Mouse (Mus musculus) CH12.LX (cell line): ENCODE data around the gene Rmi1.

Experiments used
- CHD2 ChIP-seq: IDR thresholded peaks from 2 replicates; pipeline ENCODE4 v1.6.1; 2011; ENCODE audit warnings: low read length, improper control_type of control experiment
- CTCF ChIP-seq, 2 experiments: IDR thresholded peaks in 1 of 2; conservative IDR thresholded peaks in 1 of 2; 2 replicates each; pipeline ENCODE4 v1.5.1; 2011 to 2012; ENCODE audit warnings: low read depth in 2 of 2, low read length in 2 of 2, improper control_type of control experiment in 1 of 2, inconsistent platforms in 1 of 2, mild to moderate bottlenecking in 1 of 2, moderate library complexity in 1 of 2
- ETS1 ChIP-seq: conservative IDR thresholded peaks from 2 replicates; pipeline ENCODE4 v1.6.1; 2012; ENCODE audit warnings: low read depth, mild to moderate bottlenecking, inconsistent platforms, low read length, improper control_type of control experiment, moderate library complexity
- GABPA ChIP-seq: IDR thresholded peaks from 2 replicates; pipeline ENCODE4 v1.6.1; 2012; ENCODE audit warnings: low read depth, low read length, improper control_type of control experiment, inconsistent platforms; ENCODE audit not compliant: insufficient replicate concordance
- HCFC1 ChIP-seq: IDR thresholded peaks from 2 replicates; pipeline ENCODE4 v1.6.1; 2012; ENCODE audit warnings: low read depth, mild to moderate bottlenecking, inconsistent platforms, low read length, improper control_type of control experiment
- KAT2A ChIP-seq: IDR thresholded peaks from 2 replicates; pipeline ENCODE4 v1.6.1; 2012; ENCODE audit warnings: low read length, improper control_type of control experiment, inconsistent platforms; ENCODE audit not compliant: insufficient replicate concordance
- MAX ChIP-seq: IDR thresholded peaks from 2 replicates; pipeline ENCODE4 v1.6.1; 2011; ENCODE audit warnings: low read length, improper control_type of control experiment
- MAZ ChIP-seq: IDR thresholded peaks from 2 replicates; pipeline ENCODE4 v1.6.1; 2012; ENCODE audit warnings: low read depth, mild to moderate bottlenecking, inconsistent platforms, low read length, improper control_type of control experiment, moderate library complexity
- MYC ChIP-seq: IDR thresholded peaks from 2 replicates; pipeline ENCODE4 v1.6.1; 2011; ENCODE audit warnings: low read depth, mild to moderate bottlenecking, improper control_type of control experiment, low read length
- POLR2A ChIP-seq: IDR thresholded peaks from 2 replicates; pipeline ENCODE4 v1.6.1; 2011; ENCODE audit warnings: low read depth, mild to moderate bottlenecking, improper control_type of control experiment, low read length
- RCOR1 ChIP-seq: conservative IDR thresholded peaks from 2 replicates; pipeline ENCODE4 v1.6.1; 2012; ENCODE audit warnings: low read depth, mild to moderate bottlenecking, inconsistent platforms, low read length, improper control_type of control experiment
- TBP ChIP-seq: conservative IDR thresholded peaks from 2 replicates; pipeline ENCODE4 v1.6.1; 2011; ENCODE audit warnings: low read depth, low read length, improper control_type of control experiment
- UBTF ChIP-seq: IDR thresholded peaks from 2 replicates; pipeline ENCODE4 v1.6.1; 2012; ENCODE audit warnings: low read depth, mild to moderate bottlenecking, inconsistent platforms, low read length, improper control_type of control experiment, moderate library complexity

DNA sequence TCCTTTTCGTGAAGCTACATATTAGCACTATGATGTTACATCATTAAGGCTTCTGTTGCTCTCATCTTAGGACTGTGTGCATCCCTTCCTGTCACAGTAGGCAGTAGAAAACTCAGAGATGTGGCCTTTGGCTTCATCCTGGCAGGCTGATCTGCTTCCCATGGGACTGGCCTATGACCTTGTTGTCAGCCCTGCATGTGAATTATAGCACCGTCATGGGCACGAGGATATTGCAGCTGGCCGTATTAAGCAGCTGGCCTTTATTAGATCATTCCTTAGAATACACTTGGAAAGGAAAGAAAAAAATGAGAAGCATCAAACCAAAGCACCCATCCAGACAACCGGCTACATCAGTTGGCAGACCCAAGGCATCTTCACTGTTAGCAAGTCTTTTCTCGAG is 13.3 kb downstream of the Rmi1 start:
- TF ChIP-seq MAZ (no peak), MAX (no peak), TBP (no peak), CTCF (conservative IDR thresholded peaks at IDR 0.05 in 1 of 2, IDR thresholded peaks at IDR 0.05 in 1 of 2; ENCODE audit: low read depth in 2 of 2, low read length in 2 of 2) (no peak), ETS1 (no peak), CHD2 (no peak), GABPA (no peak), KAT2A (no peak), UBTF (no peak), HCFC1 (no peak), RCOR1 (no peak), POLR2A (no peak), MYC (no peak)
